Mouse (Mus musculus): ENCODE results near the gene Fmod. TPM values are rescaled to one million over a fixed set of nuclear protein-coding genes. Genes with fewer than 3 reads are reported as not detected.

Gene Fmod
- total RNA-seq, 2 experiments from 2014 or later = not detected

DNA sequence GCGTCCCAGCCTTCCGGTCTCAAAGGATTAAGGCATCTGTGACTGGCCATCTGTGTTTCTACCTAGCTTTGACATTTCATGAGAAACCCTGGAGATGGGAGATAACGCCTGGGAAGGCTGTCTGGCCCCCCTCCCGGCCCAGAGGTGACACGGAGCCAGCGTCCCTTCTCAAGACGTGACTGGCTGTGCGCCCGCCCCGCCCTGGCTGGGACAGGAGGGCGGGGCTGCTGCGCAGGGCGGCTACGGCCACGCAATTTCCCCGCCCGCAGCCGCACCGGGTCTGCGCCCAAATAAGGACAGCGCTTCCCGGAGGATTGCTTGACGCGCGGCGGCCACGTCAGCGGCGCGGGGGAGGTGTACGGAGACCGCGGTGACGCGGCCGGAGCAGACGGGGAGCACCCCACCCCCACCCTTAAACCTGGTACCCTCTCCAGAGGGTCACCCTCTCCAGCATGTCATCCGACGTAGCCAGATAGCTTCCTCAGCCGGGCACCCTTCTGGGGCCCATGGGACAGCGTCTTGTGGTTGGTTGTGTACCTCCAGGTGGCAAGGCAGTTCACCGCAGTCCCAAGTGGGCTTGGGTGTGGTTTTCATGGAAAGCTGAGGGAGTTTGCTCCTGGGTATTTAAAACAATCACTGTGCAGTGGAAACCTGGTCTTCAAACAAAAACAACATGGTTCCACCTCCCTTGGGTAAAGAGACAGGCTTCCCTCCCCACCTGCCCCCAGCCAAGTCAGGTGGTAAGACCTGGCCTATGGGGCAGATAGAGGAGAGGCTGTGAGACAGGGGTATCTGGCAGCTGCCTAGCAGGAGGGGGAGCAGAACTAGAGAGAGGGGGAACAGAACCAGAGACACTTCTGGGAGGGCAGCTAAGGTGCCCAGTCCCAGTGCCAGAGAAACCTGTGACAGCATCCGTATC is 56.1 kb downstream of the Fmod start:
- peak; percentile 82 for ATAC-seq (replicated peaks; ENCODE audit: low FRiP score, poor library complexity, severe bottlenecking)

DNA sequence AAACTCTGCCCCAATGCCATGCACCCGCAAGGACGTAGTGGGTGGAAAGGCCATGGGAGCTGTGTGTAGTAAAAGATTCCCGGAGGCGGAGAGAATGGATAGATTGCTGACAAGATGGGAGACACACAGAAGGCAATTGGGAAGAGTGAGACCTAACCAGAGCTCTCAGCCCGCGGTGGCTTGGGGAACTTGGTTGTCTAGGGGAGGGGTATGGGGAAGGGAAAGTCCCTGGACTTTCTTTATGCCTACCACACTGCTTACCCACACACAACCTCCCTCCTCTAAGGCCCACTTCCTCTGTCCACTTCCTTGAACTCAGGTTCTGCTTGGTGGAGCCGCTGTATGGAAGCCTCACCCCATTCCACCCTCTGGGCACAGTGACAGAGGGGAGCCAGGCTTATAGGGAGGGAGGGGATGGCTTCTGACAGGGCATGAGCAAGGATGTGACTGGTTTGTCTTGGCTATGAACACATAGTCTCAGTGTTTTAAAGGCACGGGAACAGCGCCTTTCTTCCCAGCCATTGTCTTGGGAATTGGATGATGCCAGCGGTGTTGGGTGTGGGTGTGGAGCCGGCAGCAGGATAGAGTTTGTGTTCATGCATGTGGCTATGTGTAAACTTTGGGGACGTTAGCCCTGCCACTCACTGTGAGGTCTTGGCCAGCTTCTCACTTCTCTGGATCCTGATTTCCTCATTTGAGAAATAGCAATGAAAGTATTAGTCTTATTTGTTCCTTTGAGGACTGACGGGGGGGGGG is 56.9 kb downstream of the Fmod start:
- ATAC-seq (replicated peaks; ENCODE audit: low FRiP score, poor library complexity, severe bottlenecking) = no peak

DNA sequence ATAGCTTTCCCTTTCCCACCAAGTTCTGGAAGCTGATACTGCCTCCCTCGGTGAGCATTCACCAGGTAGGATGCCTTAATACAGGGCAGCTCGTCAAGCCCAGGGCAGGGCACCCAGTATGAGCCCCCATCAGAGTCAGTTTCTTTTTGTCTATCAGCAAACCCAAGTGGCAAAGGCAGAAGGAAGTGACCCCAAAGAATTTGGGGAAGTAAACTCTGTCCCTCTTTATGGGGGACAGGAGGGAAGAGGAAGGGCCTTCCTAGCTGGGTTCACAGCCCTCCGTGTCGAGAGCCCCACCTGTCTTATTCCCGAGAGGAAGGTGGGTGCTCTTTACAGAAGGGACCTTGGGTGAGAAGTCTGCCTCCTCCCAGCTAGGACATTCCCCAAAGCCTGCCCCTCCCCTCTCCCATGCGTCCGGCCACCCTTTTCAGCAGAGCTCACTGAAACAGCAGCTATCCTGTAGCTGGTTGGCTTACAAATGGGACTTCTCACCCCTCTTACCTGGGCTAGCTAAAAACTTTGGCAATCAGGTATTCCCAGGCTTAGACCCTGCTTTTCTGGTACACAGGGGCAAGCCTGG is 58.1 kb downstream of the Fmod start:
- no peak for ATAC-seq (replicated peaks; ENCODE audit: low FRiP score, poor library complexity, severe bottlenecking)

DNA sequence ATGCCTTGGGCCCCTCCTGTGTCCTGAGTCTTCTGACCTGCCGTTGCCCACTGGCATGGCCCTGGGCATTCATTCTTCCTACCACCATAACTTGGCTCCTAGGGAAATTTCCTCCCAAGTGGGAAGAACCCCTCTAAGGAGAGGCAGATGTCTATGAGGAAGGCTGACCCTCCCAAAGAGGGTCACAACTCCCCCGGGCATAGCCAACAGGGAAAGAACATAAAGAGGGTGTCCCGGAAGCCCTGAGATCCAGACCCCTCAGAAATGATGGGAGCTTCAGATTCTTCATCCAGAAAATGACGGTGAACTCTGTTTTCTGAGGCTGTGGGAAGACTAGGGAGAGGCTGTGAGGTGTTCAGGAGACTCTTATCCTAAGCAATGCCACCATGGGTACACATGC is 58.7 kb downstream of the Fmod start:
- ATAC-seq (replicated peaks; ENCODE audit: low FRiP score, poor library complexity, severe bottlenecking) = no peak

DNA sequence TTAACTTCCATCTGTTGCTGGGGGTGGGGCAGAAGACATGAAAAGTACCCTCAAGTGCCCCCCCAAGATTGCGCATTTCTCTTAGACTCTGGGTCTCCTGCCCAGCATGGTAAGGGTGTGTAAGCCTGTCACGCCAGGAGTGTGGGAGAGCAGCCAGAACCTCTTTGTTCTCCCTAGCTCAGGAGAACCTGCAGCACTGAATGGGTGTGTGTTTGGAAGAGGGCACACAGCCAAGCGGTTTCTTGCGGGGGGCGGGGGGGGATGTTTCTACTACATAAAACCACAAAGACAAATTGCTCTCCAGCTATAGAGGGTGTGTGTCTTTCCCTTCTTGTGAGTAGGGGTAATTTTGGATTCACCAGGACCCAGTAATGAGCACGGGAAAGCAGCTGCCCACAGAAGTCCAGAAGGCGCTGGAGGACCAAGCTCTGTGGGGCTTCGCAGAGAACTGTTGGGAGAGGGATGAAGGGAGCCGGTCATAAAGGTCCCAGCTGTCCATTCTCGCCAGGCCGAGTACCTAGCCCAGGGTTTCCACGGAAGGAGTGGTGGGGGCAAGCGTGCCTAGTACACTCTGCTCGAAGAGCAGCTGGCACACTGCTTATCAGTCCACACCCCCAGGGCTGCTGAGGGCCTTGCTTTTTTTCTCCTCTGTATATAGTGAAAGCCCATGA is 59.3 kb downstream of the Fmod start:
- 0 out of 2 replicates have a peak, but pooled peaks have one; percentile 13 for ATAC-seq (replicated peaks; ENCODE audit: low FRiP score, poor library complexity, severe bottlenecking)

DNA sequence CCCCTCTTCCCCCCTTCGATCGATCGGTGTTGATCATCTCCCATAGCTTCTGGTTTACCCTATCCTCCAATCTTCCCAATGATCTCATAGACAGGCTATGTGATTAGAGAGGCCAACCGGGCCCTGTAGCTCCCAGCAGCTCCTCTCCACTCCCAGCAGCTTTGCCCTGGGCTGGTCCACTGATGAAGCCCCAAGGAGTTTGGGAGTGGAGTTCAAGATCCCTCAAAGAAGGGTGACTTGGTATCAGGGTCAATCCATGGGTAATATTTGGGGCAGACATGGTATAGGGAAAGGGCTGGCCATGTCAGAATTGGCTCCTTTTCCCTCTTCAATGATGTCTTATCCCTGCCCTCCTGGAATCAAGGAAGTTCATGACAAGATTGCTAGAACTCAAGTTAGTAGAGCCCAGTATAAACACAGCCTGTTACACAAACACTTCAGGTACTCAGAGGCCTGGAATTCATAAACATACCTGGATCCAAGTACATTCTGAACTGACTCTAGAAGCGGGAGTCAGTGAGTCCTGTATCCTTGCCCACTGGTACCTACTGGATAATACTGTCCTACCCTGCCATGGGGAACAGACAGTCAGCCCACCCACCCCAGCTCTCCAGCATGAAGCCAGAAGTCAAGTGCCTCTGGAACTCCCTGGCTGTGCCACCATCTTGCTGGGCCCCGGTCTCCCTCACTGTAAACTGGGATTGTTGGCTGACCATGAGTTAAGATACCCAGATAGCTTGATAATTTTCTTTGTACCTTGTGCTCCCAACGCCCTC is 60.2 kb downstream of the Fmod start:
- ATAC-seq (replicated peaks; ENCODE audit: low FRiP score, poor library complexity, severe bottlenecking) = no peak

Other genes starting within 250 kb of the Fmod start
- 241 and 319 TPM in 2 replicates for gene Atp2b4, start 236.2 kb upstream of the Fmod start, total RNA-seq (2015; ENCODE audit: low replicate concordance)
- gene Atp2b4, start 236.2 kb upstream of the Fmod start, total RNA-seq (2017; ENCODE audit: low replicate concordance) = 404 and 444 TPM in 2 replicates
- not detected in 2 replicates for gene Optc, start 129.3 kb upstream of the Fmod start, total RNA-seq (2015; ENCODE audit: low replicate concordance)
- not detected in 2 replicates for gene Optc, start 129.3 kb upstream of the Fmod start, total RNA-seq (2017; ENCODE audit: low replicate concordance)
- 6.7 TPM in 1 of 2 replicates, not detected in the other for gene Prelp, start 115.8 kb upstream of the Fmod start, total RNA-seq (2015; ENCODE audit: low replicate concordance)
- not detected in 2 replicates for gene Prelp, start 115.8 kb upstream of the Fmod start, total RNA-seq (2017; ENCODE audit: low replicate concordance)
- gene Btg2, start 41.9 kb downstream of the Fmod start, total RNA-seq (2015; ENCODE audit: low replicate concordance) = 173 and 183 TPM in 2 replicates
- 354 and 411 TPM in 2 replicates for gene Btg2, start 41.9 kb downstream of the Fmod start, total RNA-seq (2017; ENCODE audit: low replicate concordance)
- 1.3 and 2.9 TPM in 2 replicates for gene Chit1, start 74.0 kb downstream of the Fmod start, total RNA-seq (2015; ENCODE audit: low replicate concordance)
- 0.28 TPM in 1 of 2 replicates, not detected in the other for gene Chit1, start 74.0 kb downstream of the Fmod start, total RNA-seq (2017; ENCODE audit: low replicate concordance)
- 71.3 and 98.6 TPM in 2 replicates for gene Chil1, start 144.9 kb downstream of the Fmod start, total RNA-seq (2015; ENCODE audit: low replicate concordance)
- 29.3 and 58.3 TPM in 2 replicates for gene Chil1, start 144.9 kb downstream of the Fmod start, total RNA-seq (2017; ENCODE audit: low replicate concordance)
- gene Mybph, start 156.2 kb downstream of the Fmod start, total RNA-seq (2015; ENCODE audit: low replicate concordance) = not detected in 2 replicates
- not detected in 2 replicates for gene Mybph, start 156.2 kb downstream of the Fmod start, total RNA-seq (2017; ENCODE audit: low replicate concordance)
- gene Adora1, start 198.2 kb downstream of the Fmod start, total RNA-seq (2015; ENCODE audit: low replicate concordance) = not detected in 2 replicates
- gene Adora1, start 198.2 kb downstream of the Fmod start, total RNA-seq (2017; ENCODE audit: low replicate concordance) = not detected in 2 replicates